Mouse (Mus musculus): ENCODE data around the gene Efna4. TPM values are rescaled to one million over a fixed set of nuclear protein-coding genes. Genes with fewer than 3 reads are reported as not detected.

Efna4 gene
- total and polyA plus RNA-seq, 3 experiments: 0.21 to 0.86 (median 0.36) TPM

DNA sequence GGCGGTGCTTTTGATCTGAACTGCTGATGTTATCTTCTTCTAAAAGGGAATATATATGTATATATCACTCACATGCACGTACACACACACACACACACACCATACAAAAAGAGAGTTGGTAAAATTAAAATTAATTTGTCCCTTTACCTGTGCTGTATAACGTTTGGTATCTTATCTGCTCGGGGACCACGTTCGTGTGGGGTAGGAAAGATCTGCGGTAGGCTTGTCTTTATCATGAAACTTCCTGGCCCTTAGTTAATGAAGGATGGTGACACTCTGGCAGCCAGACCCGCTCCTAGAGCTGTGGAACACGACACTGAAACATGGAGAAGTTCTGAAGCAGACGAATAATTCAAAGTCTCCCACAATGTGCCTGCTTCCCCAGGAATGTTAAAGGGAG is 46.0 kb downstream of the Efna4 start:
- TF ChIP-seq POLR2A (IDR thresholded peaks at IDR 0.05; ENCODE audit: insufficient read depth, low read depth, low read length): no peak
- no peak for TF ChIP-seq EP300 (IDR thresholded peaks at IDR 0.05; ENCODE audit: insufficient read depth, low read depth, low read length)
- TF ChIP-seq CTCF (IDR thresholded peaks at IDR 0.05): no peak
- Histone ChIP-seq H3K4me3 (no peak overlapping the region), H3K36me3 (ENCODE audit: control insufficient read depth, insufficient read depth, low read length) (no peaks in the 10 kb centered on the region), H3K4me1 (ENCODE audit: control insufficient read depth, insufficient read depth, low read length) (peaks cover 10% of the 10 kb centered on the region; the same call in 1 of the 2 replicates), H3K79me2 (replicated peaks; ENCODE audit: control insufficient read depth, insufficient read depth, low read length) (no peaks in the 10 kb centered on the region), H3K9ac (ENCODE audit: low read depth, low read length) (no peak overlapping the region), H3K27me3 (ENCODE audit: control insufficient read depth, insufficient read depth, low read length) (no peaks in the 10 kb centered on the region), H3K27ac (no peak overlapping the region)
- WGBS: 41% methylated on average over 10 of the region's 10 CpGs
- no peak for DNase-seq
- intact Hi-C loops (cut with DNase I): no loop called here

DNA sequence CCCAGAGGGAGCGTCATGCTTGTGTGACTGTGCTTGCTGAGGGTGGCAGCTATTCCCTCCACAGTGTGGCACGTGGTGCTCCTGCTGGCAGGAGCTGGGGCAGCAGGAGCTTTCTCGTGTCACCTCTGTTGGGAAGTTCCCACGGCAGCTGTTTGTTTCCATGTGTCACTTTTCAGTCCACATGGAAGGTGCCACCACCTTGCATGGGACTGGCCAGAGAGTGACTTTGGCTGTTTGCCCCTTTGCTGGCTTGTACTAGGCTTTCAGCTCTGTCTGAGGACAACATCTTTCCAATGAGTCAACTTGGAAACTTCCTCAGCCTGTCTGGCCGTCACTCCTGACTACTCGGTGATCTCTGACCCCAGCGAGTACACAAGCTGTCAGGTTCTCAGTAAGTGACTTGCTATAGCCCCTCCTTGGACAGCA is 49.3 kb downstream of the Efna4 start:
- peak; percentile 43 to 58 for DNase-seq
- TF ChIP-seq POLR2A (IDR thresholded peaks at IDR 0.05; ENCODE audit: insufficient read depth, low read depth, low read length) (no peak), CTCF (IDR thresholded peaks at IDR 0.05) (peak; percentile 25), EP300 (IDR thresholded peaks at IDR 0.05; ENCODE audit: insufficient read depth, low read depth, low read length) (0 out of 2 replicates have a peak, but pooled peaks have one; percentile 30)
- Histone ChIP-seq H3K36me3 (ENCODE audit: control insufficient read depth, insufficient read depth, low read length) (no peaks in the 10 kb centered on the region), H3K4me1 (ENCODE audit: control insufficient read depth, insufficient read depth, low read length) (peaks cover 11% of the 10 kb centered on the region; the same call in 1 of the 2 replicates), H3K4me3 (no peak overlapping the region), H3K27me3 (ENCODE audit: control insufficient read depth, insufficient read depth, low read length) (no peaks in the 10 kb centered on the region), H3K9ac (ENCODE audit: low read depth, low read length) (no peak overlapping the region), H3K79me2 (replicated peaks; ENCODE audit: control insufficient read depth, insufficient read depth, low read length) (no peaks in the 10 kb centered on the region), H3K27ac (no peak overlapping the region)
- intact Hi-C loops (cut with DNase I): no loop called here
- WGBS: 19% methylated on average over 7 of the region's 7 CpGs

DNA sequence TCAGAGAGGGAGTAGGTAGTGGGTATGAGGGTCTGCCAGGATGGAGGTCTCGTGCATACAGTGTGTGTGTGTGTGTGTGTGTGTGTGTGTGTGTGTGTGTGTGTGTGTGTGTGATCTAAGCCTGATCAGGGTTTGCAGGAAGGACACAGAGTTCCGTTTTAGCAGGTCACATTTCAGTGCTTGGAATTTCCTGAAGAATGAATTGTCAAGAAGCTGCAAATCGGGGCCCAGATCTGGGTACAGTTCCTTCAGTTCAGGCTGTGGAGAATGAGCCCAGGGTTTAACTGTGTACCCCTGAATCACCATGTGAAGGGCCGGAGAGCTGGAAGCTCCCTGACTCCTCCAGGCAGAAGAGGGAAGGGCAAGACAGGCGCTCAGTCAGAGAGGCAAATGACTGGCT is 50.5 kb downstream of the Efna4 start:
- H3K4me3 ChIP-seq: no peak overlapping the region
- H3K27ac ChIP-seq: peak overlapping the region; percentile 56
- TF ChIP-seq CTCF (IDR thresholded peaks at IDR 0.05) (peak; percentile 7; the same call in 1 of the 2 replicates), POLR2A (IDR thresholded peaks at IDR 0.05; ENCODE audit: insufficient read depth, low read depth, low read length) (no peak), EP300 (IDR thresholded peaks at IDR 0.05; ENCODE audit: insufficient read depth, low read depth, low read length) (no peak)
- H3K79me2 ChIP-seq (replicated peaks; ENCODE audit: control insufficient read depth, insufficient read depth, low read length): no peaks in the 10 kb centered on the region
- no peak for DNase-seq
- no peaks in the 10 kb centered on the region for H3K27me3 ChIP-seq (ENCODE audit: control insufficient read depth, insufficient read depth, low read length)
- whole genome bisulfite sequencing: 48% methylated on average over 5 of the region's 5 CpGs
- no peak overlapping the region for H3K9ac ChIP-seq (ENCODE audit: low read depth, low read length)
- H3K4me1 ChIP-seq (ENCODE audit: control insufficient read depth, insufficient read depth, low read length): peaks cover 11% of the 10 kb centered on the region; the same call in 1 of the 2 replicates
- H3K36me3 ChIP-seq (ENCODE audit: control insufficient read depth, insufficient read depth, low read length): no peaks in the 10 kb centered on the region
- intact Hi-C loops (cut with DNase I): no loop called here

DNA sequence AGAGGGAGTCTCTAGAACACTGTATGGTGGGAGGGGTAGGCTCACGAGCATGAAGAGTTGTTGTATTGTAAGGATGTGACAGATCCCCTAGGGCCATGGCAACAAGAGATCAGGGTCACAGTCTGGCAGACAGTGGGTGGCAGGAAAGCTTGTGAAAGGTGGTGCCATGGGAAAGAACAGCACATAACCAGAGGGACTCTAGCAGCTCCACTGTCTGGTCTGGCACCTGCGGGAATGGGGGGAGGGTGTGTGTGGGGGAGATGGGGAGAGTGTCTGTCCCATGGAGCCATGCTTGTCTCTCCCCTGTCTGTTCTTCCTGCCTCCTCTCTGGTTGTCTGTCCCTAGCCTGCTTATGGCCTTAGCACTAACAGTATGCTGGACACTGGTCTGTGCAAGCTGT is 52.3 kb downstream of the Efna4 start:
- no peak overlapping the region for H3K9ac ChIP-seq (ENCODE audit: low read depth, low read length)
- H3K27me3 ChIP-seq (ENCODE audit: control insufficient read depth, insufficient read depth, low read length): no peaks in the 10 kb centered on the region
- H3K4me3 ChIP-seq: no peak overlapping the region
- no peak overlapping the region for H3K27ac ChIP-seq
- intact Hi-C loops (cut with DNase I): no loop called here
- 56% methylated on average over 2 of the region's 2 CpGs for WGBS
- DNase-seq: no peak
- TF ChIP-seq POLR2A (IDR thresholded peaks at IDR 0.05; ENCODE audit: insufficient read depth, low read depth, low read length): no peak
- TF ChIP-seq CTCF (IDR thresholded peaks at IDR 0.05): no peak
- TF ChIP-seq EP300 (IDR thresholded peaks at IDR 0.05; ENCODE audit: insufficient read depth, low read depth, low read length): no peak
- H3K79me2 ChIP-seq (replicated peaks; ENCODE audit: control insufficient read depth, insufficient read depth, low read length): no peaks in the 10 kb centered on the region
- no peaks in the 10 kb centered on the region for H3K36me3 ChIP-seq (ENCODE audit: control insufficient read depth, insufficient read depth, low read length)
- peaks cover 14% of the 10 kb centered on the region for H3K4me1 ChIP-seq (ENCODE audit: control insufficient read depth, insufficient read depth, low read length)

DNA sequence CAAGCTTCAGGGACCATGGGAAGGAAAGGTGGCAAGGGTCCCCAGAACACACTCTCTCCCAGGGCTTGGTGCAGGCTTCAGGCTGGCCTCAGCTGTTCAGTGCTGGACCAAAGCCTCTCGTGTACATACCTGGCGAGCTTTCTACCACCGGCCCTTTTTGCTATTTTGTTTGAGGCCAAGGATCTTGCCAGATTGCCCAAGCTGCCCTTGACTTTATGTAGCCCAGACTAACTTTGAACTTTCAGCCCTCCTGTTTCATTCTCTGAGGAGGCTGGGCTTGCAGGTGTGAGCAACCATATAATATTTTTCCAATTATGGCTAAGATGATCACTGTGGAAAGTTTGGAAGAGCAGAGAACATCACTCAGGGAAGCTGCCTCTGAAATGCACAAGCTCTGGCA is 53.6 kb downstream of the Efna4 start:
- WGBS: 87% methylated on average over 3 of the region's 3 CpGs
- Histone ChIP-seq H3K27me3 (ENCODE audit: control insufficient read depth, insufficient read depth, low read length) (no peaks in the 10 kb centered on the region), H3K9ac (ENCODE audit: low read depth, low read length) (no peak overlapping the region), H3K4me3 (no peak overlapping the region), H3K79me2 (replicated peaks; ENCODE audit: control insufficient read depth, insufficient read depth, low read length) (no peaks in the 10 kb centered on the region), H3K36me3 (ENCODE audit: control insufficient read depth, insufficient read depth, low read length) (no peaks in the 10 kb centered on the region), H3K27ac (no peak overlapping the region), H3K4me1 (ENCODE audit: control insufficient read depth, insufficient read depth, low read length) (peaks cover 17% of the 10 kb centered on the region)
- no peak for DNase-seq
- TF ChIP-seq CTCF (IDR thresholded peaks at IDR 0.05) (no peak), EP300 (IDR thresholded peaks at IDR 0.05; ENCODE audit: insufficient read depth, low read depth, low read length) (no peak)
- intact Hi-C loops (cut with DNase I): no loop called here

Other genes starting within 250 kb of the Efna4 start
- 10 to 100 TPM; 26.4 to 30.9 TPM for gene Rusc1, start 244.7 kb downstream of the Efna4 start, total RNA-seq (2021)
- 38.8 and 50.4 TPM in 2 replicates for gene Rusc1, start 244.7 kb downstream of the Efna4 start, polyA plus RNA-seq (2012; rRNA removed)
- not detected for gene Gm43738, start 236.9 kb downstream of the Efna4 start, total RNA-seq (2021)
- gene Gm43738, start 236.9 kb downstream of the Efna4 start, polyA plus RNA-seq (2012; rRNA removed): not detected in 2 replicates
- 10 to 100 TPM; 20.8 to 21.1 TPM for gene Fdps, start 236.1 kb downstream of the Efna4 start, total RNA-seq (2021)
- gene Fdps, start 236.1 kb downstream of the Efna4 start, polyA plus RNA-seq (2012; rRNA removed): 22.5 and 29.6 TPM in 2 replicates
- not detected for gene Pklr, start 201.9 kb downstream of the Efna4 start, total RNA-seq (2021)
- gene Pklr, start 201.9 kb downstream of the Efna4 start, polyA plus RNA-seq (2012; rRNA removed): 0.06 TPM in 1 of 2 replicates, not detected in the other
- under 1 TPM in 1 of 2 experiments, not detected in 1; 0.25 TPM for gene Hcn3, start 177.8 kb downstream of the Efna4 start, total RNA-seq (2021)
- 0.26 and 0.29 TPM in 2 replicates for gene Hcn3, start 177.8 kb downstream of the Efna4 start, polyA plus RNA-seq (2012; rRNA removed)
- 10 to 100 TPM; 15.4 to 18.9 TPM for gene Clk2, start 173.2 kb downstream of the Efna4 start, total RNA-seq (2021)
- gene Clk2, start 173.2 kb downstream of the Efna4 start, polyA plus RNA-seq (2012; rRNA removed): 26.5 and 40.4 TPM in 2 replicates
- gene Scamp3, start 160.6 kb downstream of the Efna4 start, total RNA-seq (2021): 10 to 100 TPM; 44.5 to 54.7 TPM
- gene Scamp3, start 160.6 kb downstream of the Efna4 start, polyA plus RNA-seq (2012; rRNA removed): 96.7 and 108 TPM in 2 replicates
- gene Fam189b, start 154.9 kb downstream of the Efna4 start, total RNA-seq (2021): 1 to 10 TPM; 3.9 to 5.1 TPM
- 12.8 and 18.0 TPM in 2 replicates for gene Fam189b, start 154.9 kb downstream of the Efna4 start, polyA plus RNA-seq (2012; rRNA removed)
- 10 to 100 TPM; 19.9 to 20.4 TPM for gene Gba, start 135.1 kb downstream of the Efna4 start, total RNA-seq (2021)
- 26.3 and 39.2 TPM in 2 replicates for gene Gba, start 135.1 kb downstream of the Efna4 start, polyA plus RNA-seq (2012; rRNA removed)
- 1 to 10 TPM; 3.4 to 5.1 TPM for gene Thbs3, start 122.8 kb downstream of the Efna4 start, total RNA-seq (2021)
- gene Thbs3, start 122.8 kb downstream of the Efna4 start, polyA plus RNA-seq (2012; rRNA removed): 15.8 and 24.3 TPM in 2 replicates
- 10 to 100 TPM; 59.8 to 61.8 TPM for gene Mtx1, start 110.9 kb downstream of the Efna4 start, total RNA-seq (2021)
- gene Mtx1, start 110.9 kb downstream of the Efna4 start, polyA plus RNA-seq (2012; rRNA removed): 96.2 and 111 TPM in 2 replicates
- under 1 TPM; 0.39 to 0.47 TPM for gene Muc1, start 109.0 kb downstream of the Efna4 start, total RNA-seq (2021)
- 0.67 and 6.2 TPM in 2 replicates for gene Muc1, start 109.0 kb downstream of the Efna4 start, polyA plus RNA-seq (2012; rRNA removed)
- 10 to 100 TPM; 80.7 to 95.7 TPM for gene Krtcap2, start 92.1 kb downstream of the Efna4 start, total RNA-seq (2021)
- 84.3 and 116 TPM in 2 replicates for gene Krtcap2, start 92.1 kb downstream of the Efna4 start, polyA plus RNA-seq (2012; rRNA removed)
- gene Trim46, start 91.7 kb downstream of the Efna4 start, total RNA-seq (2021): under 1 TPM; 0.39 to 0.96 TPM
- 1.4 and 1.9 TPM in 2 replicates for gene Trim46, start 91.7 kb downstream of the Efna4 start, polyA plus RNA-seq (2012; rRNA removed)
- gene Dpm3, start 78.7 kb downstream of the Efna4 start, total RNA-seq (2021): 10 to 100 TPM; 54.3 to 58.2 TPM
- gene Dpm3, start 78.7 kb downstream of the Efna4 start, polyA plus RNA-seq (2012; rRNA removed): 140 and 160 TPM in 2 replicates
- gene Slc50a1, start 67.5 kb downstream of the Efna4 start, total RNA-seq (2021): 10 to 100 TPM; 17.3 to 23.3 TPM
- gene Slc50a1, start 67.5 kb downstream of the Efna4 start, polyA plus RNA-seq (2012; rRNA removed): 105 and 111 TPM in 2 replicates
- gene Efna1, start 56.9 kb downstream of the Efna4 start, total RNA-seq (2021): 10 to 100 TPM; 22.6 to 28.4 TPM
- gene Efna1, start 56.9 kb downstream of the Efna4 start, polyA plus RNA-seq (2012; rRNA removed): 39.6 and 44.4 TPM in 2 replicates
- not detected for gene Efna3, start 15.1 kb downstream of the Efna4 start, total RNA-seq (2021)
- gene Efna3, start 15.1 kb downstream of the Efna4 start, polyA plus RNA-seq (2012; rRNA removed): 0.09 TPM in 1 of 2 replicates, not detected in the other
- 10 to 100 TPM; 56.8 to 59.2 TPM for gene Adam15, start 12.0 kb upstream of the Efna4 start, total RNA-seq (2021)
- gene Adam15, start 12.0 kb upstream of the Efna4 start, polyA plus RNA-seq (2012; rRNA removed): 95.6 and 95.7 TPM in 2 replicates
- not detected for gene Dcst2, start 23.9 kb upstream of the Efna4 start, total RNA-seq (2021)
- 0.09 and 0.35 TPM in 2 replicates for gene Dcst2, start 23.9 kb upstream of the Efna4 start, polyA plus RNA-seq (2012; rRNA removed)
- gene Dcst1, start 27.2 kb upstream of the Efna4 start, total RNA-seq (2021): not detected
- 0.18 and 0.23 TPM in 2 replicates for gene Dcst1, start 27.2 kb upstream of the Efna4 start, polyA plus RNA-seq (2012; rRNA removed)
- gene Zbtb7b, start 56.7 kb upstream of the Efna4 start, total RNA-seq (2021): 10 to 100 TPM; 20.5 to 23.4 TPM
- gene Zbtb7b, start 56.7 kb upstream of the Efna4 start, polyA plus RNA-seq (2012; rRNA removed): 21.5 and 21.9 TPM in 2 replicates
- not detected for gene Lenep, start 64.8 kb upstream of the Efna4 start, total RNA-seq (2021)
- 2.1 and 5.4 TPM in 2 replicates for gene Lenep, start 64.8 kb upstream of the Efna4 start, polyA plus RNA-seq (2012; rRNA removed)
- gene Flad1, start 73.8 kb upstream of the Efna4 start, total RNA-seq (2021): 10 to 100 TPM; 56.1 to 59.7 TPM
- 81.3 and 89.8 TPM in 2 replicates for gene Flad1, start 73.8 kb upstream of the Efna4 start, polyA plus RNA-seq (2012; rRNA removed)
- gene Cks1b, start 80.4 kb upstream of the Efna4 start, total RNA-seq (2021): 1 to 10 TPM; 3.3 to 3.5 TPM
- gene Cks1b, start 80.4 kb upstream of the Efna4 start, polyA plus RNA-seq (2012; rRNA removed): 9.0 and 10.7 TPM in 2 replicates
- gene Shc1, start 80.4 kb upstream of the Efna4 start, total RNA-seq (2021): 10 to 100 TPM; 31.6 to 32.0 TPM
- gene Shc1, start 80.4 kb upstream of the Efna4 start, polyA plus RNA-seq (2012; rRNA removed): 32.4 and 50.5 TPM in 2 replicates
- gene Pygo2, start 92.2 kb upstream of the Efna4 start, total RNA-seq (2021): 10 to 100 TPM; 12.5 to 15.3 TPM
- gene Pygo2, start 92.2 kb upstream of the Efna4 start, polyA plus RNA-seq (2012; rRNA removed): 14.4 and 17.3 TPM in 2 replicates
- gene Pbxip1, start 98.7 kb upstream of the Efna4 start, total RNA-seq (2021): 10 to 100 TPM; 55.7 to 67.5 TPM
- 56.2 and 58.2 TPM in 2 replicates for gene Pbxip1, start 98.7 kb upstream of the Efna4 start, polyA plus RNA-seq (2012; rRNA removed)
- 1 to 10 TPM; 6.7 to 7.5 TPM for gene Pmvk, start 116.5 kb upstream of the Efna4 start, total RNA-seq (2021)
- 14.8 and 21.5 TPM in 2 replicates for gene Pmvk, start 116.5 kb upstream of the Efna4 start, polyA plus RNA-seq (2012; rRNA removed)
- gene Kcnn3, start 182.1 kb upstream of the Efna4 start, total RNA-seq (2021): 1 to 10 TPM; 2.0 to 3.3 TPM
- 0.84 and 2.0 TPM in 2 replicates for gene Kcnn3, start 182.1 kb upstream of the Efna4 start, polyA plus RNA-seq (2012; rRNA removed)